Mouse (Mus musculus): Measurements from ENCODE around the gene Dusp9.

- TF ChIP-seq GATA1 (IDR thresholded peaks at IDR 0.05; ENCODE audit: borderline replicate concordance, low read length) = no peak
- TF ChIP-seq FLI1 (IDR thresholded peaks at IDR 0.05; ENCODE audit: low read length) = no peak
Measured at GRCm38 (mm10) chrX:73655529-73655928, 16.3 kb downstream of the Dusp9 start.

All from megakaryocyte, embryonic 14.5 days (primary cell).